Mouse (Mus musculus): ENCODE measurements around the gene Alkbh2. TPM values are rescaled to one million over a fixed set of nuclear protein-coding genes. Genes with fewer than 3 reads are reported as not detected.

Alkbh2 gene
- polyA plus RNA-seq, 1 experiment from 2014 or later, result 10.8 TPM

DNA sequence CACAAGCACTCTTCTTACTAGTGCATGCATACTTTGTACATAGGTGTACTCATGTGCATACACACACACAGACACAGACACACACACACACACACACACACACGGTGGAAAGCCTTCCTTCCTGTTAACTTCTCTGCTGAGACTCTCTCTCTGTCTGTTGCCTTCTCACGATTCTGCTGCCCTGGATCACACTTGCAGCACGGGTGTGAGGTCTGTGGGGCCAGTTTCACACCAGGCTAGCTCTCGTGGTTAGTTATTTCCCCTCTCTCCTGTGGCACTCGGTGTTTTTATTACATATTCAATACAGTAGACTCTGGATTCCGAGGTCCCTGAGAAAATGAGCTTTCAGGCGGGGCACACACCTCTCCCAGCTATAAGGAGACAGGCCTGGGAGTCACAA is 11.4 kb downstream of the Alkbh2 start:
- 90% methylated on average over 7 of the region's 7 CpGs for WGBS
- Histone ChIP-seq H3K27ac (no peak overlapping the region), H3K9ac (no peak overlapping the region), H3K9me3 (no peaks in the 10 kb centered on the region), H3K36me3 (peaks cover 96% of the 10 kb centered on the region), H3K27me3 (no peaks in the 10 kb centered on the region), H3K4me1 (no peaks in the 10 kb centered on the region), H3K4me2 (replicated peaks) (no peak overlapping the region), H3K4me3 (no peak overlapping the region)
- no peak for ATAC-seq (ENCODE audit: low FRiP score, low read depth)

DNA sequence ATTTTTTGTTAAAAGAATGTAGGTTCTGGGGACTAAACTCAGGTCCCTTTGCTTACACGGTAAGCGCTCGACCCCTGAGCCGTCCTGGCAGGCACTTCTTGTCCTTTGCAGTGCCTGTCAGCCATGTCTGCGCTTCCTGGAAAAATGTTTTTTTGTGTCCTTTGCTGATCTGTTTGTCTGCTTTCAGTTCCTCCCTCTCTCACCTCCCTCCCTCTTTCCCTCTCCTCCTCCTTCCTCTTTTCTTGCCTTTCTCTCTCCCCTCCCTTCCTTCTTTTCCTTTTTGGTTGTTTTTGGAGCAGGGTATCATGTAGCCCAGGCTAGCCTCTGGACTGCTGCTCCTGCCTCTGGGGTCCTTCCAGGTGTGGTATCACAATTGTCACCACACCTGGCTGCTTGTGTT is 13.0 kb downstream of the Alkbh2 start:
- H3K4me3 ChIP-seq, result no peak overlapping the region
- no peak overlapping the region for H3K9ac ChIP-seq
- no peak overlapping the region for H3K4me2 ChIP-seq (replicated peaks)
- no peak overlapping the region for H3K27ac ChIP-seq
- ATAC-seq (ENCODE audit: low FRiP score, low read depth), result no peak
- no peaks in the 10 kb centered on the region for H3K9me3 ChIP-seq
- WGBS, result 79% methylated on average over 5 of the region's 5 CpGs
- peaks cover 96% of the 10 kb centered on the region for H3K36me3 ChIP-seq
- H3K27me3 ChIP-seq, result no peaks in the 10 kb centered on the region
- no peaks in the 10 kb centered on the region for H3K4me1 ChIP-seq

GRCm38 (mm10) chr5:114113334-114113733 is 14.7 kb downstream of the Alkbh2 start:
- no peak overlapping the region for H3K4me2 ChIP-seq (replicated peaks)
- no peak for ATAC-seq (ENCODE audit: low FRiP score, low read depth)
- no peaks in the 10 kb centered on the region for H3K27me3 ChIP-seq
- peaks cover 97% of the 10 kb centered on the region for H3K36me3 ChIP-seq
- 85% methylated on average over 6 of the region's 6 CpGs for WGBS
- no peak overlapping the region for H3K4me3 ChIP-seq
- H3K9me3 ChIP-seq, result no peaks in the 10 kb centered on the region
- no peak overlapping the region for H3K27ac ChIP-seq
- H3K9ac ChIP-seq, result no peak overlapping the region
- H3K4me1 ChIP-seq, result no peaks in the 10 kb centered on the region

DNA sequence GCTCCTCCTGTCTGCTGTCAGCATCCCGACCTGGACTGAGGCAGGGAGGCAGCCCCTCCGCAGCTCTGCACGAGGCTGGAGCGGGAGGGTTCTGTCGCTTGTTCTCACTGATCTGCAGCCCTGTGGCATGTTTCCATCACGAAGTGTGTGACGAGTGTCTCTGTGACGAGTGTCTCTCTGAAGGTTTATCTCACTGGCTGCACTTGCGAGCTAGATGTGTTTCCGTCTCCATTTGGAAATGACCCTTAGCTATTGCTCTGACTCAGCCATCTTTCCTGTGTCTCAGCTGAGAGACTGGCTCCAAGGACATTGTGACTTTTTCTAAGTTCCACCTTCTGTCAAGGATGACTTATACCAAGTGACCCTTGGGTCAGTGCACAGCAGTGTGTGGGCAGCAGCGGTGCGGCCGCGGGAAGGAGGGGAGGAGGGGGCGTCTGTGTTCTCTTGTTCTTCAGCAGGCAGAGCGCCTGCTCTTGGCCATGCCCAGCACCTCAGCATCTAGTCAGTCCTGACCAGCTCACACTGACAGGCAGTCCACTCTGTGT is 21.6 kb downstream of the Alkbh2 start:
- Histone ChIP-seq H3K4me1 (peaks cover under 1% of the 10 kb centered on the region), H3K4me3 (no peak overlapping the region), H3K9ac (no peak overlapping the region), H3K36me3 (peaks cover 89% of the 10 kb centered on the region), H3K4me2 (replicated peaks) (no peak overlapping the region), H3K27me3 (no peaks in the 10 kb centered on the region), H3K9me3 (no peaks in the 10 kb centered on the region), H3K27ac (no peak overlapping the region)
- no peak for ATAC-seq (ENCODE audit: low FRiP score, low read depth)
- 77% methylated on average over 16 of the region's 16 CpGs for WGBS

GRCm38 (mm10) chr5:114102807-114103206 is 25.2 kb downstream of the Alkbh2 start:
- Histone ChIP-seq H3K4me2 (replicated peaks) (no peak overlapping the region), H3K9ac (no peak overlapping the region), H3K4me1 (peaks cover 14% of the 10 kb centered on the region), H3K36me3 (peaks cover 53% of the 10 kb centered on the region), H3K27ac (no peak overlapping the region), H3K4me3 (no peak overlapping the region), H3K27me3 (no peaks in the 10 kb centered on the region), H3K9me3 (no peaks in the 10 kb centered on the region)
- WGBS, result 86% methylated on average over 1 of the region's 1 CpGs
- ATAC-seq (ENCODE audit: low FRiP score, low read depth), result no peak

GRCm38 (mm10) chr5:114101873-114102272 is 26.1 kb downstream of the Alkbh2 start:
- peaks cover 45% of the 10 kb centered on the region for H3K36me3 ChIP-seq
- no peak for ATAC-seq (ENCODE audit: low FRiP score, low read depth)
- H3K4me3 ChIP-seq, result no peak overlapping the region
- H3K9me3 ChIP-seq, result no peaks in the 10 kb centered on the region
- WGBS, result 85% methylated on average over 4 of the region's 4 CpGs
- peaks cover 14% of the 10 kb centered on the region for H3K4me1 ChIP-seq
- H3K27ac ChIP-seq, result no peak overlapping the region
- no peak overlapping the region for H3K4me2 ChIP-seq (replicated peaks)
- H3K27me3 ChIP-seq, result no peaks in the 10 kb centered on the region
- H3K9ac ChIP-seq, result no peak overlapping the region

DNA sequence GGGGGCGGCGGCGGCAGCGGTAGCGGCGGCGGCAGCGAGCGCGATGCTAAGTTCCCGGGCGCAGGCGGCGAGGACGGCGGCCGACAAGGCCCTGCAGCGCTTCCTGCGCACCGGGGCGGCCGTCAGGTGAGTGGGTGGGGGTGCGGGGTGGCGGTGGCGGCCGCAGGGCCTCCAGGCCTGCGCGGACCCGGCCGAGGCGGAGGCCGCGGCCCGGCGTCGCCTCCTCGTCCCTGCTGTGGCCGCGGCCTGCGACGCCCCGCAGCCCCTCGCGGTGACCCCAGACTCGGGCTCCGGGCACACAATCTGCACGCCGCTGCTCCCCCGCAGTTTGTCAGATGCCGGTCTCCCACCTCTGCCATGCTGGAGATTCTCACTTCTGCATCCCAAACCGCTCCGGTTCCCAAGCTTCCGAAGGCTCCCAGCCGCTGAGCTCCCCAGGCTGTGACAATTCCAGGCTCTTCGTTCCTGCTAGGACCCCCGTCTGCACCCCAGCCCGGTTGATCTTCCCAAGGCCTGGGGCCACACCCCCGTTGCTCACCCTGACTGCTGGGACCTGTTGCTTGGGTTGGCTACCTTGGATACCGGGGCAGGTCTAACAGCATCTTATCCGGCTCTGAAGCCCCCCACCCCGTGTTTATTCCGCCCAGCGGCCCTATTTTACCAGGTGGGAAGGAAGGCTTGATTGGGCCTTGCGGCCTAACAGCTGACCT is 27.5 kb downstream of the Alkbh2 start:
- Histone ChIP-seq H3K4me1 (peaks cover 14% of the 10 kb centered on the region), H3K9ac (peak overlapping the region; percentile 98), H3K36me3 (peaks cover 32% of the 10 kb centered on the region), H3K27me3 (no peaks in the 10 kb centered on the region), H3K27ac (no peak overlapping the region; the same call in 1 of the 2 replicates), H3K4me2 (replicated peaks) (peak overlapping the region; percentile 99), H3K4me3 (peak overlapping the region; percentile 97), H3K9me3 (no peaks in the 10 kb centered on the region)
- peak; percentile 58; the same call in 1 of the 2 replicates for ATAC-seq (ENCODE audit: low FRiP score, low read depth)
- 2% methylated on average over 59 of the region's 64 CpGs for whole genome bisulfite sequencing

DNA sequence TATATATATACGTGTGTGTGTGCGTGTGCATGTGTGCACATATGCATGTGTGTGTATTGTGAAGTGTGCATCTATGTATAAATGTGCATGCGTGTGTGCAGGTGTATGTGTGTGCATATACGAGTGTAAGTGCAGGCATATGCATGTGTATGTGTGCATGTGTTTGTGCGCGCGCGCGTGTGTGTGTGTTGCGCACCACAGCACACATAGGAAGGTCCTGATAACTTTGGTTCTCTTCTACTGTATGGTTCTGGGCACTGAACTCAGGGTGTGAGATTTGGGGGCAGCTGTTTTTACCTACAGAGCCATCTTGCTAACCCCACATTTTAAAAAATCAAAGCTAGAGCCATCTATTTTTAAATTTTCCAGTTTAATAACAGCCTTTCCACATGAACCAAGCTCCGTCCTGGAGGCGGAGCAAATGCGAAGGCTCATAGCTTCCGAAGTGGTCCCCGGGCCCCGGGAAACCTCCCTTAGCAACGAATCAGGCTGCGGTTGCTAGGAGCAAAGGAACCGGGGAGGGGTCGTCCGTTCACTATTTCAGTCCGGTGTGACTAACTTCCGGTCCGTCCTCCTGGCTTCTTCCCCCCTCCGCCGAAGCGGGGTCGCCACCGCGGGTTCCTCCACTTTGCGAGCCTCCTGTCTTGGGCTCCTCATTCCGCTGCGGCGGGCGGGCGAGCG is 28.2 kb downstream of the Alkbh2 start:
- Histone ChIP-seq H3K36me3 (peaks cover 25% of the 10 kb centered on the region), H3K9ac (peak overlapping the region; percentile 98), H3K4me2 (replicated peaks) (peak overlapping the region; percentile 99), H3K9me3 (no peaks in the 10 kb centered on the region), H3K4me1 (peaks cover 14% of the 10 kb centered on the region), H3K27ac (peak overlapping the region; percentile 39), H3K27me3 (no peaks in the 10 kb centered on the region), H3K4me3 (peak overlapping the region; percentile 97)
- ATAC-seq (ENCODE audit: low FRiP score, low read depth), result peak; percentile 93
- WGBS, result 9% methylated on average over 37 of the region's 37 CpGs

- H3K4me1 ChIP-seq, result peaks cover 7% of the 10 kb centered on the region; the same call in 1 of the 2 replicates
- peak within 1 kb of the TSS; percentile 27 for H3K4me3 ChIP-seq
- ATAC-seq (ENCODE audit: low FRiP score, low read depth), result peak; percentile 40; the same call in 1 of the 2 replicates
- no peaks in the 10 kb centered on the region for H3K36me3 ChIP-seq
- 3% methylated on average over 35 of the region's 40 CpGs for WGBS
- H3K9me3 ChIP-seq, result no peaks in the 10 kb centered on the region
- peak within 1 kb of the TSS; percentile 60 for H3K4me2 ChIP-seq (replicated peaks)
- no peak within 1 kb of the TSS for H3K27ac ChIP-seq
- peaks cover 23% of the 10 kb centered on the region for H3K27me3 ChIP-seq
- 0 out of 2 replicates have a peak within 1 kb of the TSS, but pooled peaks have one; percentile 31 for H3K9ac ChIP-seq
These were observed 36.8 kb downstream of the Alkbh2 start, which contains the start of gene Svop for GRCm38 (mm10) chr5:114091057-114091807. TSS of gene Svop (minus strand) at chr5:114091570.

DNA sequence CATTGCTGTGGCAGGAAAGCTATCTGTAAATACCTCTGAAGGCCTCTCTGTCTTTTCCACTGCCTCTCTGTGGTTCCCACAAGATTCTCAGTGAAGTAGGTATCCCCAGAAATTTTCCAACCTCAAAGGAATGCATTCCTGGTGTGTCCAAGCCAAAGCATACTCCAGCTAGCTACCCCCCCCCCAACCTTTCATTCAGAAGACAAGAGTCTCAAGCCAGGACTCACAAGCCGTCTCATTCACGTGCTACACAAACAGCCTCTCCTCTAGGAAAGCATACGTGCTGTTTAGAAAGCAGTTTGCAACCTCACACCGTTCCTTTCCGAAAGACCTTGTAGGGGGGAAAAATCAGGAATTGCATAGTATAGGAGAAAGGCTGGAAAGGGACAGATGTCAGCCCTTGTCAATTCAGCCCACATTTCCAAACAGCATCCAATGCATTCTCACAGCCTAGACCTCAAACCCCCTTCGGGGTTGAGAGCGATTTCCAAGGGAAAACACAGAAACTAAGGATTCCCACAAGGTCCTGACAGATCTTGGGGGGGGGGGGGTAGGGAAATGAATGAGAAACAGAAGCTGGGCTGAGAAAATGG is 37.5 kb downstream of the Alkbh2 start:
- Histone ChIP-seq H3K4me3 (no peak overlapping the region), H3K27me3 (peaks cover 23% of the 10 kb centered on the region), H3K9ac (no peak overlapping the region), H3K4me2 (replicated peaks) (peak overlapping the region; percentile 60; the same call in 1 of the 2 replicates), H3K9me3 (no peaks in the 10 kb centered on the region), H3K27ac (no peak overlapping the region), H3K36me3 (no peaks in the 10 kb centered on the region), H3K4me1 (peaks cover 7% of the 10 kb centered on the region; the same call in 1 of the 2 replicates)
- no peak for ATAC-seq (ENCODE audit: low FRiP score, low read depth)
- WGBS, result 28% methylated on average over 7 of the region's 7 CpGs

DNA sequence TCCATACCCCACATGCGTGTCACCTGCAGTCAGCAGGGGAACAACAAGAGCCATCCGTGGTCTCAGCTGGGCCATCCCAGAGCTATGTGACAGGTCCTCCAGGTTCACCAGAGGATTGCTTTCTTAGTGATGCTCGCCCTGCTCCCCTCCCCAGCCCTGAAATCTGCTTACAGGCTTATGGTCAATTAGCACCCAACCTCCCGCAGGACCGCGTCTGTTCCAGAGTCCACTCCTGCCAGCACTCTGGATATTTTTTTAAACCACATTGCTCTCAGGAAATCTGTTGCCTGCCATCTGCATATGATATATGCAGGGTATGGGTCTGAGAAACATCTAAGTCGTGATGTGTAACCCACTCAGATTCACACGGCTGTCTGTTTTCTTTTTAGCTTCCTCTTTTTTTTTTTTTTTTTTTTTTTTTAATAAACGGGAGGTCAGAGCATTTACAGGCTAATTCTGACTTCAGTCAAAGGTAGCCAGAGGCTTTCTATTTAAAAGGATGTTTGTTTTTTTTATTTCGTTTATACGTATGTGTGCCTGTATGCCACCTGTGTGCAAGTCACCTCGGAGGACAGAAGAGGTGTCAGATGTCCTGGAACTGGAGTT is 40.0 kb downstream of the Alkbh2 start:
- ATAC-seq (ENCODE audit: low FRiP score, low read depth), result no peak

More for the DNA sequence above, 40.0 kb downstream of the Alkbh2 start:
- peaks cover 23% of the 10 kb centered on the region for H3K27me3 ChIP-seq
- H3K27ac ChIP-seq, result no peak overlapping the region
- H3K9me3 ChIP-seq, result no peaks in the 10 kb centered on the region
- no peaks in the 10 kb centered on the region for H3K36me3 ChIP-seq
- WGBS, result 66% methylated on average over 12 of the region's 12 CpGs
- H3K4me3 ChIP-seq, result no peak overlapping the region
- H3K4me1 ChIP-seq, result peaks cover 7% of the 10 kb centered on the region; the same call in 1 of the 2 replicates
- no peak overlapping the region for H3K4me2 ChIP-seq (replicated peaks)
- H3K9ac ChIP-seq, result no peak overlapping the region

Data from limb, embryonic 13.5 days (tissue).